Mouse (Mus musculus): ENCODE results near the gene Acap2.

- TF ChIP-seq CTCF (IDR thresholded peaks at IDR 0.05; ENCODE audit: low read depth, low read length) = no peak
- no peak for TF ChIP-seq TAL1 (conservative IDR thresholded peaks at IDR 0.05; ENCODE audit: low read depth, low read length)
- no peak for TF ChIP-seq GATA1 (IDR thresholded peaks at IDR 0.05; ENCODE audit: borderline replicate concordance, low read length)
- TF ChIP-seq POLR2AphosphoS5 (IDR thresholded peaks at IDR 0.05; ENCODE audit: insufficient replicate concordance, low read depth, low read length) = no peak
These were observed 51.2 kb downstream of the Acap2 start for GRCm38 (mm10) chr16:31149841-31150240.

All from G1E (cell line).